Mouse (Mus musculus) left cerebral cortex, postnatal 14 days (tissue): ENCODE measurements around the gene Aldh8a1. TPM values are rescaled to one million over a fixed set of nuclear protein-coding genes. Genes with fewer than 3 reads are reported as not detected.

ENCODE experiments used
- DNase-seq, 2 experiments: peaks; one replicate each; pipeline ENCODE4 v3.0.0; 2021 to 2022; ENCODE audit warnings: low spot score in 2 of 2, mixed read lengths in 1 of 2
- intact Hi-C: fragments of 180-260 bp; cut with DNase I; formaldehyde crosslinking; loops from one replicate; pipeline ENCODE4 v1.15.1; 2025
- total RNA-seq, 2 experiments: library from RNA; stranded (reverse); gene quantifications; 2 replicates each; pipeline ENCODE4 v1.2.3; 2021

Gene Aldh8a1
- total RNA-seq, 2 experiments from 2014 or later = 0.13 TPM

DNA sequence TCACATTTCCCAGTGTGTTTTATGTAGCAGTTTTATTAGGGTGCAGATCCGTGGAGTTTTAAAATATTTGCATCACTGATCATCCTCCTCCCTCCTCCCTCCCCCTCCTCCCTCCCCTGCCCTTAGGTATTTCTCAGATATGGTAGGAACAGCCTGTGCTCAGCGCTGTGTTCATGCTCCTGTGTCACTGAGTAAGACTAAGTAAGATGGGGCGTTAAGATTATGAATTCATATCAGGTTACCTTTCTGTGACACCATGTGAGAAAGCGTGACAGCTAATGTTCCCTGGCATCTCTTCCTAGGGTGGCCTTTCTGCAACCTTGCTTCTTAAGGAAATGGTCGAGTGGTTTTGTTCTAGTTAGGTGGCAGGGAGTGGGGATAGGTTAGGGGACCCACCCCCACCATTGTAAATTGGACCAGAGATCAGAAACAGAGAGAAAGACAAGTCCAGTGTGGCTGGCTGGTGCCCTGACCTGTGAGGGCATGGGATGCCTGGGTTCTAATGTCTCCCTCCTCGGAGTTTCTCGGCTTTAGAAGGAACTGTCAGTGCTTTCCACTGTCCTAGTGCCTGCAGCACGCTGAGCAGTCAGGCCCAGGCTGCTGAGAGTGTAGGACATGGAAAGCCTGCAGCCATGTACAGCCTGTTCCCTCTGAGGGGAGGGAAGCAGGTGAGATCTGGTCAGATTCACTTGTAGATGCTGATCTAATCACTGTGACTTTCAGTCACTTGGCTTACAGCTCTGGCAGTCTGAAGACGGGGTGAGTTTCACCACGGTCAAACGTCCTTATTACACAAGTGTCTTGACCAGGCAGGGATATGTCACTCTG is 28.8 kb downstream of the Aldh8a1 start:
- DNase-seq = no peak
- intact Hi-C loops = no loop called here

- intact Hi-C loops = no loop called here
These were observed 33.6 kb downstream of the Aldh8a1 start for GRCm38 (mm10) chr10:21410711-21411110.

GRCm38 (mm10) chr10:21411621-21412205 is 34.6 kb downstream of the Aldh8a1 start:
- no peak for DNase-seq

More at GRCm38 (mm10) chr10:21410711-21411110, 33.6 kb downstream of the Aldh8a1 start:
- no peak for DNase-seq

GRCm38 (mm10) chr10:21415031-21415430 is 37.9 kb downstream of the Aldh8a1 start:
- intact Hi-C loops = no loop called here
- no peak for DNase-seq

More at GRCm38 (mm10) chr10:21411621-21412205, 34.6 kb downstream of the Aldh8a1 start:
- intact Hi-C loops = no loop called here

- intact Hi-C loops = no loop called here
- no peak for DNase-seq
These were observed 39.1 kb downstream of the Aldh8a1 start for GRCm38 (mm10) chr10:21416184-21416583.

DNA sequence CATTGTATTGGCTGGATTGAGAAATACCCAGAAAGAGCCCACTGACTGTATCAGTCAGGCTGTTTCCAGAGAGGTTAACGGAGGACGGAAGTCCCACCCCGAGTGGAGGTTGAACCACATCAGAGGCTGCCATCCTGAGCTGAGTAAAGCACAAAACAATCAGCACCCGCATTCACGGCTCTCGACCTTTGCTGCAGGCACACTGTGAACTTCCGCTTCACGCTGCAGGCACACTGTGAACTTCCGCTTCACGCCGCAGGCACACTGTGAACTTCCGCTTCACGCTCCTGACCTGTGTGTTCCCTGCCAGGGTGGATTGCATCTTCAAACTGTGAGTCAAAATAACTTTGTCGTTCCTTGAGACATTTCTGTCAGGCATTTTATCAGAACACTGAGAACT is 42.1 kb downstream of the Aldh8a1 start:
- no peak for DNase-seq
- intact Hi-C loops = no loop called here

DNA sequence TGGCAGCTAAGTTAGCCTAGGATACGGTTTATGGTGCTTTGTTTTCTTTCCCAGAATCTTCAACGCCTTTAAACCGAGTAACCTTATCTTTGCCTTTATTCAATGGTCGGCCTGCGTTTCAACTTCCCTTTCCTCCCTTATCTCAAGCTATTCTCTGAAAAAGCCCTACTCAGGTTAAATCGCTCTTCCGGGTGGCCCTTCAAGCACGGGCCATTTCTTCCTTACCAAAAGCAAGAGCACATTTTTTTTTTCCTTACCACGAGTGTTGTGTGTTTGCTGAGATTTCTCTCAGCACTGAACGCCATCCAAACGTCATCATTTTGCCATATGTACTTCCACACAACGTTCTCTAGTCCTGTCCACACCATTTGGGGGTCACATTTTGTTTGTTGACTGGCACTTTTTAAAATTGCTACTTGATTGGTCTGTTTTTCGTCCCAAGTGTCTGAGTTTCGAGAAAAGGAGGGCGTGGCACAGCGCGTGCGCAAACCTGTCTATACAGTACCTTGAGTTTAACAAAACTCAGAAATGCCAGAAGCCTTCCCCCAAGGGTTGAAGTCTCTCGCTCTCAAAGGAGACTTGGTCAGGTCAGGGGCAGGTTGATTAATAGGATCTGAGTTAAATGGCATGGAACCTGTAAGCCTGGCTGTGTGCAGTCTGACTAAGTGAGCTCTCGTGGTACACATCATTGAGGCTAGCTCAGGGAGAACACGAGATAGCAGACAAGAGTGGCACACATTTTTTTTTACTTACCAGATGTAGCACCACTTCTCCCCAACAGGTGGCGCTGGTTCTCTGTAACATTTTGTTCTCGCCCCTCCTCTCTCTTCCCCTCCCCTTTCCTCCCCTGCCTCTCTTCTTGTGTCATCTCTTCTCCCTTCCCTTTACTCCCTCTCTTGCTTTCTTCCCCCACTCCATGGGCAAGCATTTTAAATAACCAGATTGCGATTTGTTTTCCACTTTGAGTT is 43.6 kb downstream of the Aldh8a1 start:
- DNase-seq = peak; percentile 57 to 58
- intact Hi-C loops = no loop called here

- intact Hi-C loops = no loop called here
- no peak for DNase-seq
These were observed 49.4 kb downstream of the Aldh8a1 start for GRCm38 (mm10) chr10:21426515-21426914.

DNA sequence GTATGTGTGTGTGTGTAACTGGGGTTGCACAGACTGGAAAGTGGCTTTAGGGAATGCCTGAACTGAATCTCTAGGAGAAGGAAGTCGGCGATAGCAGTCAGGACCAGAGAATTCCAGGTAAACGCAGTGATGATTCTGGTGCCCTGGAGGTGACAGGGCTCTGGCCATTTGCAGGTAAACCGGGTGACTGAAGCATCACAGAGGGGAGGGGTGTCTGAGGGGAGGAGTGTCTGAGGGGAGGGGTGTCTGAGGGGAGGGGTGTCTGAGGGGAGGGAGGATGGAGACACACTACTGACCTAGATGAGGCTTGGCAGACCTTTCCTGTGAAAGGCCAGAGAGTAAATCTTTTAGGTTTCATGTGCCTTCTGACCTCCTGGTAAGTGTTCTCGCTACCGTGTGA is 50.9 kb downstream of the Aldh8a1 start:
- DNase-seq = no peak
- intact Hi-C loops = no loop called here

GRCm38 (mm10) chr10:21439268-21439667 is 62.2 kb downstream of the Aldh8a1 start:
- intact Hi-C loops = no loop called here
- no peak for DNase-seq

- intact Hi-C loops = no loop called here
- no peak for DNase-seq
These were observed 63.9 kb downstream of the Aldh8a1 start for GRCm38 (mm10) chr10:21441020-21441419.

GRCm38 (mm10) chr10:21441690-21442089 is 64.6 kb downstream of the Aldh8a1 start:
- no peak for DNase-seq
- intact Hi-C loops = no loop called here

GRCm38 (mm10) chr10:21443646-21444324 is 66.7 kb downstream of the Aldh8a1 start:
- peak; percentile 60 to 84 for DNase-seq
- intact Hi-C loops = no loop called here

- DNase-seq = no peak
- intact Hi-C loops = no loop called here
These were observed 67.3 kb downstream of the Aldh8a1 start for GRCm38 (mm10) chr10:21444410-21444809.

Other genes starting within 250 kb of the Aldh8a1 start
- gene Myb, start 216.3 kb upstream of the Aldh8a1 start, total RNA-seq = under 1 TPM; 0.34 to 0.40 TPM
- gene Hbs1l, start 81.3 kb upstream of the Aldh8a1 start, total RNA-seq = 10 to 100 TPM; 72.9 to 79.2 TPM
- gene 1700020N01Rik, start 215.9 kb downstream of the Aldh8a1 start, total RNA-seq = not detected